Mouse (Mus musculus) naive thymus-derived CD4-positive, alpha-beta T cell, adult 2 months (primary cell): ENCODE measurements around the gene Ugt1a10.
A peak's percentile ranks its signal among the peaks of the same experiment; 100 is the strongest.
"Not testable (repeated sequence)": the region's sequence is repeated elsewhere in the genome, so short reads cannot be mapped to it uniquely, and the experiment has no call there.

ENCODE experiments used
- DNase-seq: peaks from one replicate; pipeline ENCODE4 v3.0.0-alpha.2; 2011; ENCODE audit warnings: low read depth

The Ugt1a10 gene

GRCm38 (mm10) chr1:88055088-88055487 lies at the start of gene Ugt1a10:
Ugt1a10 (plus strand) TSS chr1:88055388.
- DNase-seq = no peak

DNA sequence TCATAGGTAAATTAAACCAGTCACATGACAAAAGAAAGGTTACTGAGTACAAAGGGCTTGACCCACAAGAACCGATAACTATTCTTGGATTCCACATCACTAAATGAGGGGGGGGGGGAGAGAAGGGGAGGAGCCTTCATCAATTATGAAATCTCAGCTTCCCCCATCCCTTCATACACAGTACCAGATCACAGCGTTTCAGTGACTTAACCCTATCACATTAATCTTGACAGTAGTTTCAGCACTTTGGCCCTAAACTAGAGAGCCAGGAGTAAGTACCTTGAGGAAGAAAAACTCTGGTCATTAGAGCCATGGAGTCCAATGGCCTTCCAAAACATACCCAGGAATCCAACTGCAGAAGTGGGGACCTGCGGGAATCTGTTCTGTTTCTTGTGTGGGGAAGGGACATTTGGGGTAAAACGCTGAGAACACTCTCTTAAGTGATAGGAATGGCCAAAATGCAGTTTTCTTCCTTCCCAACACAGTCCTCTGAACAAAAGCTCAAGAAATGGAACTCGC lies 47.4 kb upstream of the Ugt1a10 start:
- no peak for DNase-seq

DNA sequence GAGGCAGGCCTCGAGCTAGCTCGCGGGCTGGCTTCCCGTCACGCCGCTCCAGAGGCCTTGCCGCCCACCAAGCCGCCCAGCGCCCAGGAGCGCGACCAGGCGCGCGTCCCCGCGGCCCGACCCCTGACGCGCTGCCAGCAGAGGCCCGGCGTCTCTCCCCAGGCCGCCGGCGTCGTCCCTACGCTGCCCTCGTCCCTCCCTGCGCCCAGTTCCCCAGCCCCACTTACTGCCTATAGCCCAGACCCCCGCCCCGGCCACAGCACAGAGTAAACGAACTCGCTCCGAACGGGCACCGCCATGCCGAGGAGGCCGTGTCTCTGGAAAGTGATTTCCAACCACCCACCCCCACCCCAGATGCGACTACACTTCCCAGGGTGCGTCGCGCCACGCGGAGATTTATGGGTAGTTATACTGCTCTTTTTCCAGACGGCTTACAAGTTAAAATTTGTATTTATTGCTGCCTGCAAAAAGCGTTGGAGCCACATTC lies 46.9 kb upstream of the Ugt1a10 start, which contains the start of gene Usp40:
Gene Usp40 (minus strand): TSS at position 341 of the 487 bp plus-strand sequence.
- DNase-seq = peak; percentile 78

- no peak for DNase-seq
Measured at GRCm38 (mm10) chr1:88008735-88009134, 46.5 kb upstream of the Ugt1a10 start.

DNA sequence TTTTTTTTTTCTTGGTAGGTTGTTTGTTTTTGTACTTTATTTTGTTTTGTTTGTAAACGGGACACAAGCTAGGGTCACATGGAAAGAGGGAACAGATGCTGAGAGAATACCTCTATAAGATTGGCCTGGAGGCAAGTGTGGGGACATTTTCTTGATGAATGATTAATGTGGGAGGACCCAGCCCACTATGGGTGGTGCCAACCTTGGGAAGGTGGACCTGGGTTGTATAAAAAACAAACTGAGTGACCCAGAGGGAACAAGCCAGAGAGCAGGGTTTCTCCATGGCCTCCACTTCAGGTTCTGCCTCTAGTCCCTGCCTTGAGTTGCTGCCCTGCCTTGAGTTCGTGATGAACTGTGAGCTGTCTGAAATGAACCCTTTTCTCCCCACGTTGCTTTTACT lies 45.7 kb upstream of the Ugt1a10 start:
- DNase-seq = no peak

- DNase-seq = no peak
Measured at GRCm38 (mm10) chr1:88013726-88014125, 41.5 kb upstream of the Ugt1a10 start.

GRCm38 (mm10) chr1:88014194-88014593 lies 41.0 kb upstream of the Ugt1a10 start:
- no peak for DNase-seq

DNA sequence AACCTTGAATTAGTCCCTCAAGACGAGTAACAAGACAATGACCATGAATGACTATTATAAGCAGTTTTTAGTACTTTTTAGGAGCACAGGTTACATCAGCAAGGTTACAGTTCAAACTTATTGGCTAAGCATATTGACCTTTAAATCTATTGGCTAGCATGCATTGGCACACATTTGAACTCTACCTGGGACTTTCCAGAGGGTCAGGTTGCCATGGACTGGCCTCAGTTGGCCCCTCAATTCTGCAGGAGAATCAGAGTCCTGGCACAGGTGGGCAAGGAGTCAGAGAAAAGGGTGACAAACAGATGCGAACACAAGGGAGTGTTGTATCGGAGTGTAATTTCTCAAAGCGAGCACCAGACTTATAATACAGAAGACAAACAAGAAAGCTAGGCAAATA lies 40.5 kb upstream of the Ugt1a10 start:
- DNase-seq = no peak

DNA sequence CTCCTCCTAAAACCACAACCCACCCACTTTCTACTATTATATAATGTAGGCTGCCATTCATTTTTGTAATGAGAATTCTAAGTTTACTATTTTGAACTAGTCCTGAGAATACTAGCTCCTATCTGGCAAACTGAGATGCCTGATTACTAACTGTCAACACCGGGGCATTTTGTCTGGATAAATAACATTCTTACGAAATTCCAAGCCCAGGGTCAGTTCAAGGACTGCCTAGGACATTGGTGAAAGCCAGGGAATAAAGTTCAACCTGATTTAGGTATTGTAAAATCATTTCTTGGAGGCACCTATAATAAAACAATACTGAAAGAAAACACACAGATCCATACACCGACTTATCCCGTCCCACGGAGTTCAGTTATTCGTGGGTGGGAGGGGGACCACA lies 39.8 kb upstream of the Ugt1a10 start:
- no peak for DNase-seq

- DNase-seq = not testable (repeated sequence)
Measured at GRCm38 (mm10) chr1:88025244-88025643, 29.9 kb upstream of the Ugt1a10 start.

- not testable (repeated sequence) for DNase-seq
Measured at GRCm38 (mm10) chr1:88043044-88043443, 12.1 kb upstream of the Ugt1a10 start.

GRCm38 (mm10) chr1:88044832-88045437 lies 10.3 kb upstream of the Ugt1a10 start:
- DNase-seq = not testable (repeated sequence)

GRCm38 (mm10) chr1:88047408-88047807 lies 7.8 kb upstream of the Ugt1a10 start:
- not testable (repeated sequence) for DNase-seq

- DNase-seq = not testable (repeated sequence)
Measured at GRCm38 (mm10) chr1:88066472-88067102, 11.4 kb downstream of the Ugt1a10 start.

GRCm38 (mm10) chr1:88070495-88070894 lies 15.3 kb downstream of the Ugt1a10 start, which contains the start of gene Ugt1a9:
Ugt1a9 (plus strand) TSS chr1:88070800.
- DNase-seq = no peak

GRCm38 (mm10) chr1:88070902-88071301 lies 15.7 kb downstream of the Ugt1a10 start:
- DNase-seq = no peak

GRCm38 (mm10) chr1:88074471-88074870 lies 19.3 kb downstream of the Ugt1a10 start:
- no peak for DNase-seq

DNA sequence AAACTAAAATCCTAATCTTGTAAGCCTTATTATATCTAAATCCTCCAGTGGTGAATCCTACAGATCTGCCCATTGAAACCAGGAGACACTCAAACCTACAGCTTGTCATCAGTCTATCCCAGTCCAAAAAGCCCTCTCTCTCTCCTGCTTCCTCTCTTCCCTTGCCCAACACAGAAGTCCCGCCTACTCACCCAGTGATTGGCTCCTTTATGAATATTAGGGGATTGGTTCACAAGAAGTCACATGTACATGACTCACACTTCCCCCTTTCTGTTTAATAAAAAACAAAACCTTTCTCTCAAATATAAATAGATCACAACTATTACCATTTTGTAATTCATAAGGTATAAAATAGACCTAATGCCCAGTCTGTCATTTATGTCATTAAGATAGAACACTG lies 21.9 kb downstream of the Ugt1a10 start:
- no peak for DNase-seq

GRCm38 (mm10) chr1:88081670-88082069 lies 26.5 kb downstream of the Ugt1a10 start:
- no peak for DNase-seq

DNA sequence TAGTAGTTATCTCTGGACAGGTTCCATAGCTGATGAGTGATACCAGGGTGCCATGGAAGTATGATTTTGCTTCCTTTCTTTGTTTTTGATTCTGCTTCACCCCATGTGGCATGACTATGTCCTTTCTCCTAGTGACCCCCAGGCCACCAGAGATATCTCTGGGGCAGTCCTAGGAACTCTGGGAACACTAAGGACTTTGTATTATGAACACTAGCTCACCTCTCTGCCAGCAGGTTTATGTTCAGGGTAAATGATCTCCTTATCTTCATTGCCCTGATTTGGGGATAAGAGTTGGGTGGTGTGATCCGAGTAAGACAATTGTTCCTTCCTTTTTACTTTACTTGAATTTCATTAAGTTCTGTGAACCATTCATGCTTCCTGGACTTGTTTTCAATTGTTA lies 30.9 kb downstream of the Ugt1a10 start:
- DNase-seq = no peak

GRCm38 (mm10) chr1:88087513-88087912 lies 32.3 kb downstream of the Ugt1a10 start, which contains the start of gene Ugt1a8:
Ugt1a8 (plus strand) TSS chr1:88087813.
- no peak for DNase-seq

DNA sequence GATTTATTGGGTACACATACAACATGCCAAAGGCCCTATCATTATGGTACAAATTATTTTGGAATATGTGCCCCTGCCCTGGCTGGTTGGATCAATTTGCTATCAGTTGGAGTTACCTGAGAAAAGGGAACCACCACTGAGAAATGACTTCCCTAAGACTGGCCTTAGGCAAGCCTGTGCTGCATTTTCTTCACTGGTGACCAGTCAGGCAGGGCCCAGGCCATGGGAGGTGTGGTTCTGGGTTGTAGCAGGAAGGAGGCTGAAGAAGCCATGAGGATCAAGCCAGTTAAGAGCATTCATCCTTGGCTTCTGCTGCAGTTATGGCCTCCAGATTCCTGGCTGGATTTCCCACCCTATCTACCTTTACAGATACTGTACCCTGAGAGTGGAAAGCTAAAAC lies 37.2 kb downstream of the Ugt1a10 start:
- DNase-seq = no peak

GRCm38 (mm10) chr1:88094270-88094676 lies 39.1 kb downstream of the Ugt1a10 start:
- DNase-seq = peak; percentile 5
